Mouse (Mus musculus): Measurements from ENCODE around the gene Pla2g3.

DNA sequence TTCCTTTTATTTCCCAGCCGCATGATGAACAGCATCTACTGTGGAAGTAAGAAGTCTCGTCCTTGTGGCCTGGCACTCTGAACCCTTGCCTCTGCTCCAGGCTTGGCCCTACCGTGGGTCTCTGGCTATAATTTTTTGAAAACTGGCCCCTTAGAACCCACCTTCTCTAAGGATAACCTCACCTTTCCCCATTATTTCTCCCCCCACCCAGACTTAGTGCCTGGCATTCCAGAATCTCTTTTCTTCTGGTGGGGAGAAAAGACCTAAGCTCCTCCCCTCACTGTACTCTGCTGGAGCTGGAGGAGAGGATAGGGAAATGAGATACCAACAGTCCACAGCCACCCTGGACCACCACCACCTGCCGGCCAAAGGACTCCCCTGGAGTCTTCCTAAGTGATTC lies 27.1 kb downstream of the Pla2g3 start:
- TF ChIP-seq POLR2A (IDR thresholded peaks at IDR 0.05; ENCODE audit: low read depth, low read length): no peak
- no peak for TF ChIP-seq CTCF (conservative IDR thresholded peaks at IDR 0.05; ENCODE audit: insufficient read depth, insufficient read length, low read depth, low read length)

Measured in kidney, adult 2 months (tissue).